Mouse (Mus musculus) embryonic facial prominence, embryonic 14.5 days (tissue): ENCODE results near the gene Bik. TPM values are rescaled to one million over a fixed set of nuclear protein-coding genes. Genes with fewer than 3 reads are reported as not detected.
A peak's percentile ranks its signal among the peaks of the same experiment; 100 is the strongest.

ENCODE experiments used
- ATAC-seq: fragments of 200-750 bp; cut with Nextera tagmentation; 2 replicates; pipeline ENCODE4 v1.8.0; 2017; ENCODE audit warnings: low read depth, moderate number of reproducible peaks, moderate TSS enrichment
- DNase-seq: peaks from one replicate; pipeline ENCODE4 v3.0.0-alpha.2; 2015; ENCODE audit warnings: low spot score
- H3K27ac ChIP-seq: fragments of 300-500 bp; sonication (generic); replicated peaks from 2 replicates; pipeline ENCODE4 v1.5.1; 2014; ENCODE audit warnings: low read depth, mild to moderate bottlenecking, low read length, moderate library complexity
- H3K27me3 ChIP-seq: fragments of 300-500 bp; sonication (generic); replicated peaks from 2 replicates; pipeline ENCODE4 v1.6.1; 2014; ENCODE audit warnings: low read length; ENCODE audit not compliant: control insufficient read depth, insufficient read depth
- H3K36me3 ChIP-seq: fragments of 300-500 bp; sonication (generic); 2 replicates; pipeline ENCODE4 v1.6.1; 2014; ENCODE audit warnings: low read length, mixed read lengths; ENCODE audit not compliant: control insufficient read depth, insufficient read depth
- H3K4me1 ChIP-seq: fragments of 300-500 bp; sonication (generic); 2 replicates; pipeline ENCODE4 v1.6.1; 2014; ENCODE audit warnings: antibody characterized with exemption, low read length; ENCODE audit not compliant: control insufficient read depth, insufficient read depth
- H3K4me2 ChIP-seq: fragments of 300-500 bp; sonication (generic); 2 replicates; pipeline ENCODE4 v1.6.1; 2014; ENCODE audit warnings: low read depth, mild to moderate bottlenecking, low read length, moderate library complexity, mixed read lengths
- H3K4me3 ChIP-seq: fragments of 300-500 bp; sonication (generic); 2 replicates; pipeline ENCODE4 v1.5.1; 2014; ENCODE audit warnings: low read depth, mild to moderate bottlenecking, low read length
- H3K9ac ChIP-seq: fragments of 300-500 bp; sonication (generic); 2 replicates; pipeline ENCODE4 v1.6.1; 2014; ENCODE audit warnings: low read depth, mild to moderate bottlenecking, low read length, moderate library complexity, mixed read lengths
- H3K9me3 ChIP-seq: fragments of 300-500 bp; sonication (generic); 2 replicates; pipeline ENCODE4 v1.6.1; 2016; ENCODE audit warnings: low read length; ENCODE audit not compliant: control insufficient read depth
- WGBS: fragments of 180-500 bp; shearing (Covaris S2); extraction: QIAGEN DNeasy Blood & Tissue Kit; methylation state at CpG from one replicate; pipeline ENCODE4 v1.1.7; 2014; 5-methylcytosine and 5-hydroxymethylcytosine counted together
- polyA plus RNA-seq: library from polyadenylated mRNA; unstranded; fragments of >200 nt; fragmentation: Nextera tagmentation; extraction: Ambion mirVana; gene quantifications from 2 replicates; pipeline ENCODE4 v1.2.1, GENCODE M21; 2014

Bik gene
- polyA plus RNA-seq, 1 experiment from 2014 or later, result 5.2 TPM

DNA sequence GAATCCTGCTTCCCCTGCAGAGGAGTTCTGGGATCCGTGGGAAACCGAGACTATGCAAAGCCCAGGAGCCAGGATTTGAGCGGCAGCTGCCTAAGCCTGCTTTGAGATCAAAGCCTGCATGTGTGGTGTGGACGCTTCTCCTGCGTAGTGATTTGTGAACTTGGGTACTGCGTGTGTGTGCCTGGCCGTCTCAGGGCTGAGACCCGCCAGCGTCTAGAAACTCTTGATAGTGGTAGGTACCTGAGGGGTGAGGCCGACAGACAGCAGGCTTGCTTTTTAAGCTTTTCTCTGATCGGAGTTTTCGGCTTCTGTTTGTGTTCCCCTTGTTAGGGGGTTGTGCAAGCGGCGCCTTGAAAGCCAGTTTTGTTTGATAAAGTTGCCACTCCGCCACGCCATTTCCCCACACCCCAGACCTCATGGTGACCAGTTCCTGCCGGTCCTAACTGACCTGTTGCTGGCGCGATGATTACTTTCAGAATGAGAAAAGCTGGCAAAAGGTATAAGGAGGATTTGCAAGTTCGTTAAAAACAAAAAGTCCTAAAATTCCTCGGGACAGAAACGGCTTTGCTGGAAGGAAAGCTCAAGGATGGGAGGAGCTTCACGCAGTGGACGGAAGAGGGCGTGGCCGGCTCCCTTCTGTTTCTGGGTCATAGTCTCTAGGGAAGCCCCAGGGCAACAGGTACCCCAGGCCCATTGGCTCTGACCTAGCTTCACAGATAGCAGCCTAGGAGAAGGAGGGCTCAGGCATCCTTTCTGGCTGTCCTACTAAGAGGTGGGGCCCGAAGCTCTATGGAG is 37.4 kb downstream of the Bik start:
- Histone ChIP-seq H3K27me3 (no peaks in the 10 kb centered on the region), H3K4me2 (peak overlapping the region; percentile 97), H3K9me3 (no peaks in the 10 kb centered on the region), H3K27ac (peak overlapping the region; percentile 23), H3K9ac (peak overlapping the region; percentile 58), H3K4me1 (peaks cover 11% of the 10 kb centered on the region; the same call in 1 of the 2 replicates), H3K36me3 (no peaks in the 10 kb centered on the region), H3K4me3 (peak overlapping the region; percentile 45)
- peak; percentile 69 for DNase-seq
- 3% methylated on average over 27 of the region's 27 CpGs for WGBS
- ATAC-seq, result peak; percentile 44; the same call in 1 of the 2 replicates

DNA sequence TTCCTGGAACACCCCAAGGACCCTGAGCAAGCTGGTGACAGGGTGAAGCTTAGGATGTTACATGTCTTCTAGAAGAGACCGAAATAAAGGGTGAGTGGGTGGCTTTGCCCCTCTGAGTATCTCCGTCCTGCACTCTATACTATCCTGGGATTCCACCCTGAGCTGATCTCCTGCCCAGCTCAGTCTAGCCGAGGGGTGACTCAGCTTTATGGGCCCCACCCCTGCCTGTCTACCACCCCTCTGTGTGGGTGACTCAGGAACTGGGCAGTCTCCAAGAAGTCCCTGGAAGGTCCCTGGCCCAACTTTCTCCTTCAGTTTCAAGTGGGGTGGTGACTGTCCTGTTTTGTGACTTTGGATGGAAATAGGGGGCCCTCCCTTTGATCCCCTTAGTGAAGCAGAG is 38.8 kb downstream of the Bik start:
- DNase-seq, result no peak
- H3K27ac ChIP-seq, result no peak overlapping the region
- 75% methylated on average over 3 of the region's 3 CpGs for WGBS

DNA sequence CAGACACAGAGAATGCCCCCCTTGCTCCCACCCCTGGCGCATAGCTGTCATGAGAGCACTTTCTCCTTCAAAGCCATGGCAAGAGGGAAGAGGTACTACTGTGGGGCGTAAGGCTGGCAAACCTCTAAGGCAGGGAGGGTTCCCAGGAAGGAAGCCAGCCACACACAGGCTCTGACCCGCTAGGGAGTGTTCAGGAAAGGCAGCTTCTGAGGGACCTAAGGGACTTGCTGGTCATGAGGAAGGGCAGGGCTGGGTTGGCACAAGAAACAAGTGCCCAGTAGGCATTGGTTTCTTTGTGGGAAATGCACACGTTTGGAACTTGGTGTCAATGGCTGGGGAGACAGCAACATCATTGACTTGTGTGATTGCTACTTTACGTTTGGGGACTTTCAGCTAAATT is 39.3 kb downstream of the Bik start:
- H3K9ac ChIP-seq, result no peak overlapping the region
- H3K4me3 ChIP-seq, result no peak overlapping the region
- DNase-seq (no peak), ATAC-seq (no peak)
- H3K4me1 ChIP-seq, result peaks cover 11% of the 10 kb centered on the region; the same call in 1 of the 2 replicates
- H3K4me2 ChIP-seq, result no peak overlapping the region
- H3K27ac ChIP-seq, result no peak overlapping the region
- 72% methylated on average over 5 of the region's 5 CpGs for WGBS
- H3K9me3 ChIP-seq, result no peaks in the 10 kb centered on the region
- no peaks in the 10 kb centered on the region for H3K27me3 ChIP-seq
- no peaks in the 10 kb centered on the region for H3K36me3 ChIP-seq

More for the DNA sequence above, 38.8 kb downstream of the Bik start:
- H3K36me3 ChIP-seq, result no peaks in the 10 kb centered on the region
- H3K27me3 ChIP-seq, result no peaks in the 10 kb centered on the region
- no peak overlapping the region for H3K9ac ChIP-seq
- no peaks in the 10 kb centered on the region for H3K9me3 ChIP-seq
- no peak overlapping the region for H3K4me3 ChIP-seq
- ATAC-seq, result no peak
- no peak overlapping the region for H3K4me2 ChIP-seq
- H3K4me1 ChIP-seq, result peaks cover 11% of the 10 kb centered on the region; the same call in 1 of the 2 replicates

DNA sequence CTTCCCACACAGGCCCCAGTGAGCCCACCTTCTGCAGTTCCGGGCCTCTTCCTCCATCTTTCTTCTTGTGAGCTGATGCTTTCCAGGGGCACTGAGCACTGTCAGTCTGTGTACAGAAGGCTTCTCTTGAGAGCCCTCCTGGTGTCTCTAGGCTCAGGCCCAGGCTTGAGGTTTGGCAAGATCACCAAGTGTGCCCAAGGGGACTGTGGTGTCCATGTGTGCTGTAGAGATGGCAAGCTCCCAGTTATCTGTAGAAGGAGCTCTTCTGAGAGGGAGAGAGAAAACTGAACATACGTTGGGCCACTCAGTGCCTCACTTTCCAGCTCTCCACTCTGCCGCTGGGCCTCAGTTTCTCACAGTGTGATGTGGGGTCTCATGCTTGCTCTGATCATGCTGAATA is 41.1 kb downstream of the Bik start:
- DNase-seq, result no peak
- ATAC-seq, result no peak
- Histone ChIP-seq H3K4me1 (peaks cover 11% of the 10 kb centered on the region; the same call in 1 of the 2 replicates), H3K9ac (no peak overlapping the region), H3K9me3 (no peaks in the 10 kb centered on the region), H3K27ac (no peak overlapping the region), H3K4me3 (no peak overlapping the region), H3K27me3 (no peaks in the 10 kb centered on the region), H3K4me2 (no peak overlapping the region), H3K36me3 (no peaks in the 10 kb centered on the region)
- 91% methylated on average over 3 of the region's 3 CpGs for WGBS

DNA sequence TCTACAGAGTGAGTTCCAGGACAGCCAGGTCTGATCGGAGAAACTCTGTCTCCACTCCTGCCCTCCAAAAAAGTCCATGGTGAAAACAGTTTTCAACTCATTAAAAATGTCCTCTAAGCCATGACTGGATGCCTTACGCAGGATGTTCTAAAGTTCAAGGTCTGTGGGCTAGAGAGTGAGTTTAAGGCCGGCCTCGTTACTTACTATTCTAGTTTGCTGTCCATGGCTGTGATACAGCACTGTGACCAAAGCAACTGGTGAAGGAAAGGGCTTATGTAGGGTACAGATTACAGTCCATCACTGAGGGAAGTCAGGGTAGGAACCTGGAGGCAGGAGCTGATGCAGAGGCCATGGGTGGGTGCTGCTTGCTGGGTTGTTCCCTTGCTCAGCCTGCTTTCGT is 41.9 kb downstream of the Bik start:
- 94% methylated on average over 5 of the region's 5 CpGs for WGBS
- Histone ChIP-seq H3K27ac (no peak overlapping the region), H3K4me2 (no peak overlapping the region), H3K36me3 (no peaks in the 10 kb centered on the region), H3K4me1 (peaks cover 5% of the 10 kb centered on the region; the same call in 1 of the 2 replicates), H3K4me3 (no peak overlapping the region), H3K9me3 (no peaks in the 10 kb centered on the region), H3K9ac (no peak overlapping the region), H3K27me3 (no peaks in the 10 kb centered on the region)
- ATAC-seq (no peak), DNase-seq (no peak)

DNA sequence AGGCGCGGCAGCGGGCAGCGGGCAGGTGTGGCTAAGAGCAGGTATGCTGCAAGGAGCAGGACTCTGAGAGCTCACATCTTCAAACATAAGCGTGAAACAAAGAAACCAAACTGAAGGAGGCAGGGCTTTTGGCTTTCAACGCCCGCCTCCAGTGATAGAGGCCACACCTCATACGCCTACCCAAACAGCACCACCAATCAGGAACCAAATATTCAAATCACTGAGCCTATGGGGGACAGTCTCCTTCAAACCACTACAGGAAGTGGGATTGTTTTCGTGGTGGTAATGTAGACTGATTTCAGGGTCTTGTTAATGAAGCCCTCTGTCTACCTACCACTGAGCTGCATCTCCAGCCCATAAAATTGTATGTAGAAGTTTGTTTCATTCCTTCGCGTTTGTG is 43.0 kb downstream of the Bik start:
- DNase-seq (no peak), ATAC-seq (no peak)
- H3K36me3 ChIP-seq, result peaks cover 7% of the 10 kb centered on the region; the same call in 1 of the 2 replicates
- H3K9me3 ChIP-seq, result no peaks in the 10 kb centered on the region
- H3K4me2 ChIP-seq, result no peak overlapping the region
- 55% methylated on average over 11 of the region's 11 CpGs for WGBS
- H3K9ac ChIP-seq, result no peak overlapping the region
- H3K27me3 ChIP-seq, result no peaks in the 10 kb centered on the region
- H3K4me3 ChIP-seq, result no peak overlapping the region
- H3K27ac ChIP-seq, result no peak overlapping the region
- H3K4me1 ChIP-seq, result no peaks in the 10 kb centered on the region

DNA sequence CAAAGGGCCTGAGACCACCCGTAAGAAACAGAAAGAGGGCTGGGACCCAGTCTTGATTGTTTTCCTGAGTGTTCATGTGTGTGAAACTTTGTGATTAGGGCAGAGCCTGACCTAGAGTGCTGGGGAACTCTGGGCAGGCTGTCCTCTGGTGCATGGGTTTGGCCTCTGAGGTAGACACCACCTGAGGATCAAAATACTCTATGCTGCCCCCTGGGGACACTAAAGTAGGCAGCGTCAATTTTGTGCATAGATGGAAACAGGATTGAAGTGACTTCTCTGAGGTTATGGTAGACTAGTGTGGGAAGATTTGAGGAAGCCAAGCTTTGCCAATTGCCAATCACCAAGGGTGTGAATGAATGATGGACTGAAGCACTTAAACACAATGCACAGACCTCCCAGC is 44.0 kb downstream of the Bik start:
- Histone ChIP-seq H3K4me2 (no peak overlapping the region), H3K9ac (no peak overlapping the region), H3K36me3 (peaks cover 17% of the 10 kb centered on the region; the same call in 1 of the 2 replicates), H3K27me3 (no peaks in the 10 kb centered on the region), H3K4me3 (no peak overlapping the region), H3K4me1 (no peaks in the 10 kb centered on the region), H3K27ac (no peak overlapping the region), H3K9me3 (no peaks in the 10 kb centered on the region)
- DNase-seq, result no peak
- WGBS, result 62% methylated on average over 2 of the region's 2 CpGs
- no peak for ATAC-seq

DNA sequence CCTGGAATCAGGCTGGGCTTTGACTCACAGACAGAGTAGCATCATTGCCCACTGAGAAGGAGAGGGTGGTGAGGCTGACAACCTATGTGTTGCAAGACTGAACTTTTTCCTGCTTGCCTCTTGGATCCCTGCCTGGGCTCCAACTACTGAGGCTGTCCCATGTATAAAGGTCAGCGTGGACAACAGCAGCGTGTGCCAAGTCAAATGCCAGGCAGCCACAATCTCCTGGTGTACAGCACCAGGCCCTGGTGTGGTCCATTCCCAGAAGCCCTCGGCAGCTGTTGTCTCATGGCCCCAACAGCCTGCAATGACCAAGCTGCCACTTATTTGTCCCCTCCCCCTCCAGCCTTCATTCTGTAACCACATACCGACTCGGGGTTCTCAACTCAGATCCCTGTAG is 45.0 kb downstream of the Bik start:
- Histone ChIP-seq H3K4me1 (no peaks in the 10 kb centered on the region), H3K4me2 (no peak overlapping the region), H3K27me3 (no peaks in the 10 kb centered on the region), H3K4me3 (no peak overlapping the region), H3K27ac (no peak overlapping the region), H3K9ac (no peak overlapping the region), H3K9me3 (no peaks in the 10 kb centered on the region), H3K36me3 (peaks cover 27% of the 10 kb centered on the region)
- DNase-seq (no peak), ATAC-seq (no peak)
- WGBS, result 84% methylated on average over 5 of the region's 5 CpGs

DNA sequence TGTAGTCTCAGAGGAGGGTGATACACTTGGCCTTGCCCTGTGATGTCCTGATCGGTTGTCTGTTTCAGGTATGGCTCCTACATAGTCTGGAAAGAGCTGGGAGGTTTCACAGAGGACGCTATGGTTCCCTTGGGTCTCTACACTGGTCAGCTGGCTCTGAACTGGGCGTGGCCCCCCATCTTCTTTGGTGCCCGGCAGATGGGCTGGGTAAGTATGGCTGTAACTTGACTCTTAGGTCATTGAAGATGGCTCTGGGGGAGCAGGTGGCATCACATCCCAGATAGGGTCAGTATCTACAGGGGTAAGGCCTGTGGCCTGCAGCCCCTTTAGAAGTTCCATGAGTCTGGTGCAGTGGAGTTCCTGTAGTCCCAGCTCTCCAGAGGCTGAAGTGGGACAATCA is 45.5 kb downstream of the Bik start:
- WGBS, result 82% methylated on average over 4 of the region's 4 CpGs
- H3K36me3 ChIP-seq, result peaks cover 31% of the 10 kb centered on the region
- H3K27ac ChIP-seq, result no peak overlapping the region
- no peak overlapping the region for H3K4me2 ChIP-seq
- H3K4me3 ChIP-seq, result no peak overlapping the region
- H3K4me1 ChIP-seq, result no peaks in the 10 kb centered on the region
- no peak for ATAC-seq
- no peak overlapping the region for H3K9ac ChIP-seq
- DNase-seq, result no peak
- H3K27me3 ChIP-seq, result no peaks in the 10 kb centered on the region
- no peaks in the 10 kb centered on the region for H3K9me3 ChIP-seq
